Comparison of ENCODE assay signal across 8 mouse cellular contexts in genomic region chr14:18330789-18331692, GRCm38 (mm10). TPM values are rescaled to one million over a fixed set of nuclear protein-coding genes. Genes with fewer than 3 reads are reported as not detected.
A peak's percentile ranks its signal among the peaks of the same experiment; 100 is the strongest.
DNase-seq lines count a peak whose midpoint lies in the region; ATAC-seq and TF ChIP-seq lines count a peak whose summit lies in the region.

No protein-coding gene starts in this region.

- TF ChIP-seq CTCF in lung, adult 2 months (IDR thresholded peaks at IDR 0.05; ENCODE audit: insufficient read depth, low read length) = no peak
- TF ChIP-seq CTCF in thymus, adult 2 months (IDR thresholded peaks at IDR 0.05; ENCODE audit: borderline replicate concordance, control insufficient read depth, extremely low read depth, insufficient read depth, low read length, poor library complexity) = no peak

- peak overlapping the region; percentile 83 for H3K27ac ChIP-seq in embryonic facial prominence, embryonic 12.5 days
- peak overlapping the region; percentile 70 for H3K27ac ChIP-seq in heart, embryonic 13.5 days (replicated peaks)
- peak overlapping the region; percentile 84 for H3K27ac ChIP-seq in neural tube, embryonic 15.5 days (replicated peaks)
- H3K27ac ChIP-seq in thymus, adult 2 months (ENCODE audit: control insufficient read depth, insufficient read depth, low read length) = peak overlapping the region; percentile 77

- H3K9ac ChIP-seq in embryonic facial prominence, embryonic 12.5 days = peak overlapping the region; percentile 97
- H3K9ac ChIP-seq in heart, embryonic 13.5 days = peak overlapping the region; percentile 96
- peak overlapping the region; percentile 94 for H3K9ac ChIP-seq in neural tube, embryonic 15.5 days (replicated peaks)

- H3K9me3 ChIP-seq in embryonic facial prominence, embryonic 12.5 days = no peaks in the 10 kb centered on the region
- no peaks in the 10 kb centered on the region for H3K9me3 ChIP-seq in heart, embryonic 13.5 days
- no peaks in the 10 kb centered on the region for H3K9me3 ChIP-seq in neural tube, embryonic 15.5 days (replicated peaks)

- TF ChIP-seq POLR2A in lung, adult 2 months (IDR thresholded peaks at IDR 0.05; ENCODE audit: borderline replicate concordance, extremely low read depth, low read depth, low read length) = no peak
- TF ChIP-seq POLR2A in thymus, adult 2 months (IDR thresholded peaks at IDR 0.05; ENCODE audit: control insufficient read depth, extremely low read depth, insufficient read depth, low read length, poor library complexity) = peak; percentile 24; the same call in 1 of the 2 replicates

- peak; percentile 23 for ATAC-seq in activated CD4-positive, CD25-positive, alpha-beta regulatory T cell, adult 4 months
- peak; percentile 64 for ATAC-seq in embryonic facial prominence, embryonic 12.5 days (ENCODE audit: insufficient number of reproducible peaks, insufficient read depth, low FRiP score, low TSS enrichment)
- peak; percentile 2; the same call in 1 of the 2 replicates for ATAC-seq in heart, embryonic 13.5 days (ENCODE audit: extremely low read depth, insufficient number of reproducible peaks, low FRiP score, low TSS enrichment)
- peak; percentile 74 for ATAC-seq in neural tube, embryonic 15.5 days (ENCODE audit: low FRiP score)

- peaks cover 25% of the 10 kb centered on the region for H3K4me1 ChIP-seq in embryonic facial prominence, embryonic 12.5 days
- peaks cover 32% of the 10 kb centered on the region for H3K4me1 ChIP-seq in heart, embryonic 13.5 days
- H3K4me1 ChIP-seq in lung, adult 2 months (ENCODE audit: control insufficient read depth, insufficient read depth, low read length) = peaks cover 10% of the 10 kb centered on the region
- peaks cover 41% of the 10 kb centered on the region for H3K4me1 ChIP-seq in neural tube, embryonic 15.5 days
- H3K4me1 ChIP-seq in thymus, adult 2 months (replicated peaks; ENCODE audit: control insufficient read depth, insufficient read depth, low read length) = peaks cover 10% of the 10 kb centered on the region; the same call in 1 of the 2 replicates

- DNase-seq in B cell, adult 2 months = peak; percentile 56 to 64
- DNase-seq in kidney, postnatal 36 days = peak; percentile 6 to 47
- DNase-seq in lung, adult 2 months = peak; percentile 40
- peak; percentile 62 for DNase-seq in thymus, adult 2 months

- H3K27me3 ChIP-seq in embryonic facial prominence, embryonic 12.5 days = no peaks in the 10 kb centered on the region
- H3K27me3 ChIP-seq in heart, embryonic 13.5 days (replicated peaks) = no peaks in the 10 kb centered on the region
- no peaks in the 10 kb centered on the region for H3K27me3 ChIP-seq in neural tube, embryonic 15.5 days (replicated peaks)
- no peaks in the 10 kb centered on the region for H3K27me3 ChIP-seq in thymus, adult 2 months (ENCODE audit: control insufficient read depth, insufficient read depth, low read length)

- H3K4me2 ChIP-seq in embryonic facial prominence, embryonic 12.5 days (replicated peaks) = peak overlapping the region; percentile 63
- H3K4me2 ChIP-seq in heart, embryonic 13.5 days = peak overlapping the region; percentile 86
- H3K4me2 ChIP-seq in neural tube, embryonic 15.5 days = peak overlapping the region; percentile 73

- H3K36me3 ChIP-seq in embryonic facial prominence, embryonic 12.5 days = no peaks in the 10 kb centered on the region; the same call in 1 of the 2 replicates
- peaks cover 13% of the 10 kb centered on the region for H3K36me3 ChIP-seq in heart, embryonic 13.5 days
- 0 out of 2 replicates have a peak, but pooled peaks cover 2% of the 10 kb centered on the region for H3K36me3 ChIP-seq in neural tube, embryonic 15.5 days
- H3K36me3 ChIP-seq in thymus, adult 2 months (ENCODE audit: control insufficient read depth, insufficient read depth, low read length) = no peaks in the 10 kb centered on the region

- WGBS in embryonic facial prominence, embryonic 12.5 days = under 1% methylated on average over 68 of the region's 99 CpGs
- 1% methylated on average over 48 of the region's 99 CpGs for WGBS in heart, embryonic 13.5 days
- WGBS in lung, adult 2 months = 1% methylated on average over 81 of the region's 99 CpGs
- WGBS in neural tube, embryonic 15.5 days = 1% methylated on average over 65 of the region's 99 CpGs
- WGBS in thymus, adult 2 months = 2% methylated on average over 99 of the region's 99 CpGs

- peak overlapping the region; percentile 93 for H3K4me3 ChIP-seq in embryonic facial prominence, embryonic 12.5 days
- peak overlapping the region; percentile 93 for H3K4me3 ChIP-seq in heart, embryonic 13.5 days
- H3K4me3 ChIP-seq in lung, adult 2 months (replicated peaks; ENCODE audit: extremely low read depth, low read depth, low read length) = peak overlapping the region; percentile 73
- H3K4me3 ChIP-seq in neural tube, embryonic 15.5 days (replicated peaks) = peak overlapping the region; percentile 79
- peak overlapping the region; percentile 89 for H3K4me3 ChIP-seq in thymus, adult 2 months (ENCODE audit: control insufficient read depth, insufficient read depth, low read length)

RNA-seq across cellular contexts. Expression of gene Ube2e1, which starts 0.6 kb away (rescaled TPM):
- 10 to 100 TPM; 31.1 to 63.4 TPM for polyA plus RNA-seq in activated CD4-positive, CD25-positive, alpha-beta regulatory T cell, adult 4 months (2017; shearing (Covaris generic))
- 156 and 157 TPM in 2 replicates for polyA plus RNA-seq in embryonic facial prominence, embryonic 12.5 days (2016; fragmentation: Nextera tagmentation; extraction: Ambion mirVana)
- 57.6 and 63.2 TPM in 2 replicates for polyA plus RNA-seq in heart, embryonic 13.5 days (2015; fragmentation: Nextera tagmentation; extraction: Ambion mirVana)
- 16.5 and 31.9 TPM in 2 replicates for polyA plus RNA-seq in lung, adult 2 months (2012; rRNA removed)
- 200 and 213 TPM in 2 replicates for polyA plus RNA-seq in neural tube, embryonic 15.5 days (2015; fragmentation: Nextera tagmentation; extraction: Ambion mirVana)
- polyA plus RNA-seq in thymus, adult 2 months (2012; rRNA removed) = 45.5 and 52.5 TPM in 2 replicates

RNA-seq across cellular contexts. Expression of gene Rpl15, which starts 59.9 kb away (rescaled TPM):
- 1,000 to 10,000 TPM; 1,091 to 1,098 TPM for polyA plus RNA-seq in activated CD4-positive, CD25-positive, alpha-beta regulatory T cell, adult 4 months (2017; shearing (Covaris generic))
- 390 and 444 TPM in 2 replicates for polyA plus RNA-seq in embryonic facial prominence, embryonic 12.5 days (2016; fragmentation: Nextera tagmentation; extraction: Ambion mirVana)
- 267 and 295 TPM in 2 replicates for polyA plus RNA-seq in heart, embryonic 13.5 days (2015; fragmentation: Nextera tagmentation; extraction: Ambion mirVana)
- 105 and 148 TPM in 2 replicates for polyA plus RNA-seq in lung, adult 2 months (2012; rRNA removed)
- polyA plus RNA-seq in neural tube, embryonic 15.5 days (2015; fragmentation: Nextera tagmentation; extraction: Ambion mirVana) = 264 and 298 TPM in 2 replicates
- polyA plus RNA-seq in thymus, adult 2 months (2012; rRNA removed) = 405 and 467 TPM in 2 replicates

Comparison
In these comparisons a context has a peak if more than half of its experiments do, and no peak if none do; other contexts are left out.
1. Peak in every context shown above with its lines: DNase-seq, ATAC-seq, H3K4me3 ChIP-seq and H3K27ac ChIP-seq.
2. ATAC-seq: peak in every context shown above with its lines; median percentile 74 in neural tube, embryonic 15.5 days; 64 in embryonic facial prominence, embryonic 12.5 days; 23 in activated CD4-positive, CD25-positive, alpha-beta regulatory T cell, adult 4 months; 2 in heart, embryonic 13.5 days.